Mouse (Mus musculus): ENCODE measurements around the gene Tmcc1.
A peak's percentile ranks its signal among the peaks of the same experiment; 100 is the strongest.
"Not testable (repeated sequence)": the region's sequence is repeated elsewhere in the genome, so short reads cannot be mapped to it uniquely, and the experiment has no call there.

Gene Tmcc1

GRCm38 (mm10) chr6:116077608-116078007 lies 115.7 kb downstream of the Tmcc1 start:
- no peak for DNase-seq (ENCODE audit: low read depth, low spot score)

GRCm38 (mm10) chr6:116074892-116075291 lies 118.4 kb downstream of the Tmcc1 start:
- no peak for DNase-seq (ENCODE audit: low read depth, low spot score)

DNA sequence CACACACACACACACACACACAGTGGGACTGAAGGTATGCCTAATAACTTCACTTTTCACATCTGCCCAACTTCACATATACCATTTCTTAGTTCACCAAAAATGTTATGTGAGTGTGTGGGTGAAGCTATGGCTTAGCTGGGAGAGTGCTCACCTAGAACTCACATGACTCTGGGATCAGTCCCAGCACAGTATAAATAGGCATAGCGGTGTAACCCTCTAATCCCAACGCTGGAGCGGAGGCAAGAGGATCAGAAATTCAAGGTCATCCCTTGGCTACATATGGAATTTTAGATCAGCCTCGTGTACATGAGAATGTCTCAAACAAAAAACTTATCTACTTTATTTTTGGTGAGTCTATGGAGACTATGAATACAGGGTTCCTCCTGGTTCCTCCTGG lies 119.7 kb downstream of the Tmcc1 start:
- no peak for DNase-seq (ENCODE audit: low read depth, low spot score)

DNA sequence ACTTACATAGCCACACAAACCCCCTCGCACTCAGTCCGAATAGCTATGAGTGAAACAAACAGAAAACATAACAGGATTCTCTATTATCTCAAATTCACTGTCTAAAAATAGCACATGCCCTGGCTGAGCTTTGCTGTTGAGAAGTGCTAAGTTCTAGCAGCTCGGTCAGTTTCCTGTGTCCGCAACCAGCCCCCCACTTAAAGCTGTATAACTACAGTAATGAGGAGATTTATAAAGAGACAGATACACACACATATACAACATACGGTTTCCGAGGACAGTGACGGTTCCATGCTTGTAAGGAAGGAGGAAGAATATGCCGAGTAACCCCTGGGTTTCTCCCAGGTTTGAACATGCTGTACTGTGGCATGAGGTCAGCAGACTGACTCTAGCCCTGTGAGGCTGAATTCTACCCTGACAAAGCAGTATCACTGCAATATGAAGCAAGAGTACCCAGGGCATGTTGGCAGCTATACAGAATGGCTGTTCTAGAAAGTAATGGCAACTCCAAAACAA lies 120.5 kb downstream of the Tmcc1 start:
- DNase-seq (ENCODE audit: low read depth, low spot score) = no peak

- no peak for DNase-seq (ENCODE audit: low read depth, low spot score)
Measured at GRCm38 (mm10) chr6:116072221-116072745, 121.0 kb downstream of the Tmcc1 start.

DNA sequence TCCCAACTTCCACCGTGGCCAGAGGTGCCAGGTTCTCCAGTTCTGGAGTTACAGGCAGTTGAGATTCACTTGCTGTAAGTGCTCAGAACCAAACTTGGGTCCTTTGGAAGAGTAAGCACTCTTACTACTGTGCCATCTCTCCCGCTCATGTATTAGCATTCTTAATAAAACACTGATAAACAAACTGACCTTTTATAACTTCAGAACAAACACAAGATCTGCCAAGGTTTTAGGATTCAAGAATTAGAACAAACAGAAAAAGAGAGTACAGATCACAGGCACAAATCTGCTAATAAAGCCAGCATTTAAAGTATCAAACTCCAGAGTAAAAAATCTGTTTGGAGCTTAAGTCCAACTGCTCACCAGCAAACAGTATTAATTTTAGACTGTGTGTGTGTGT lies 121.5 kb downstream of the Tmcc1 start:
- no peak for DNase-seq (ENCODE audit: low read depth, low spot score)

DNA sequence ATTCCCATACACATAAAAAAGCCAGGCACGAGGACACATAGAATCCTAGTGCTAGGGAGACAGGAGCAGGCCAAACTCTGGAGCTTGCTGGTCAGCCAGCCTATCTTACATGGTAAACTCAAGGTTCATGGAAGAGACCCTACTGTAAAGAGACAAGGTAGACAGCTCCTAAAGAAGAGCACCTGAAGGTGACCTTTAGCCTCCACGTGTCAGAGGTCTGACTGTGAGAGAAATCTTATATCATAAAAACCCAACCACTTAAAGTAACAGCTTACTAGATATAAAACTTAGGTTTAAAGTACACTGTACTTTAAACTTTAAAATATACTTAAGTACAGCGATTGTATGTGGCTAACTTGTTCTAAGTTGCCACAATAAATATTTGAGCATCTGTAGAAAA lies 122.7 kb downstream of the Tmcc1 start:
- no peak for DNase-seq (ENCODE audit: low read depth, low spot score)

DNA sequence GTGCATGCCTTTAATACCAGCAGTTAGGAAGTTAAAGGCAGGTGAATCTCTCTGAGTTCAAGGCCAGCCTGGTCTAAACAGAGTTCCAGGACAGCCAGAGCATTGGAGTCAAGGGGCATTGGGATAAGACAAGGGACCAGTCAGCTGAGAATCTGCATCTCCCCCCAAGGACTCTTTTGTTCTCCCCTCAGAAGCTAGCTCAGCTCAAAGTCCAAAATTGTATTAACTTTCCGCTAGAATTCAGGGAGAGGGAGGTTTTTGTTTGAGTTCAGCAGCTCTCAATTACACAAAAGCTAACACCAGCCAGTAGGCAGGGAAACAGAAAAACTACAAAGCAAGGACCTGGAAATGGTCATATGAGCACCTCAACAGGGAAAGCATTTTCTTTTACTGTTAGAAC lies 129.8 kb downstream of the Tmcc1 start:
- DNase-seq (ENCODE audit: low read depth, low spot score) = no peak

DNA sequence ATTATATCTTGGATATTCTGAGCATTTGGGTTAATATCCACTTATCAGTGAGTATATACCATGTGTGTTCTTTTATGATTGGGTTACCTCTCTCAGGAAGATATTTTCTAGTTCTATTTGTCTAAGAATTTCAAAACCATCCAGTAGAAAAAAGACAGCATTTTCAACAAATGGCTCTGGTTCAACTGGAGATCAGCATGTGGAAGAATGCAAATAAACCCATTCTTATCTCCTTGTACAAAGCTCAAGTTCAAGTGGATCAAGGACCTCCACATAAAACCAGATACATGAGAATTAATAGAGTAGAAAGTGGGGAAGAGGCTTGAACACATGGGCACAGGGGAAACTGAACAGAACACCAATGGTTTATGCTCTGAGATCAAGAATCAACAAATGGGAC lies 133.7 kb downstream of the Tmcc1 start:
- not testable (repeated sequence) for DNase-seq (ENCODE audit: low read depth, low spot score)

DNA sequence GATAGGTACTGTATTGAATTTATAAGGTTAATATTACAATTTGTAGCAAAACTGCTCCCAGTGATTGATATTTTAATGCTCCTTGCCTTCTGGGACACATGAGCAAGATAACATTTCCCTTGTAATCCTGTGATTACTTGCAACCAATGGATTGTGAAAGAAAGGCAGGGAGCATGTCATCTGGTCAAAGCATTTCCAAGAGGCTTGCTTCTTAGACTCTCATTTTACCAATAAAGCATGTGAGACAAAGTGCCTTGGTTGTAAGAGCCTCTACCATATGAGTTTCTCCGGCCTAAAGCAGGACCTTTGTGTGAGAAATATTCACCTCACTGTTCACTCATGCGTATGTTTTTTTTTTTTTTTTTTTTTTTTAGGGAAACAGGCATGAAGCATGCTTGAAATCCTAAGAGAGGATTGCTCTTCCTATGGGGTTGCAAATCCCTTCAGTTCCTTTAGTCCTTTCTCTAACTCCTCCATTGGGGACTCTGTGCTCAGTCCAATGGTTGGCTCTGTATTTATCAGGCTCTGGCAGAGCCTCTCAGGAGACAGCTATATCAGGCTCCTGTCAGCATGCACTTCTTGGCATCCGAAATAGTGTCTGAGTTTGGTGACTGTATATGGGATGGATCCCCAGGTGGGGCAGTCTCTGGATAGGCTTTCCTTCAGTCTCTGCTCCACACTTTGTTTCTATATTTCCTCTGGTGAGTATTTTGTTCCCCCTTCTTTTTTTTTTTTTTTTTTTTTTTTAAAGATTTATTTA lies 134.6 kb downstream of the Tmcc1 start:
- DNase-seq (ENCODE audit: low read depth, low spot score) = no peak

DNA sequence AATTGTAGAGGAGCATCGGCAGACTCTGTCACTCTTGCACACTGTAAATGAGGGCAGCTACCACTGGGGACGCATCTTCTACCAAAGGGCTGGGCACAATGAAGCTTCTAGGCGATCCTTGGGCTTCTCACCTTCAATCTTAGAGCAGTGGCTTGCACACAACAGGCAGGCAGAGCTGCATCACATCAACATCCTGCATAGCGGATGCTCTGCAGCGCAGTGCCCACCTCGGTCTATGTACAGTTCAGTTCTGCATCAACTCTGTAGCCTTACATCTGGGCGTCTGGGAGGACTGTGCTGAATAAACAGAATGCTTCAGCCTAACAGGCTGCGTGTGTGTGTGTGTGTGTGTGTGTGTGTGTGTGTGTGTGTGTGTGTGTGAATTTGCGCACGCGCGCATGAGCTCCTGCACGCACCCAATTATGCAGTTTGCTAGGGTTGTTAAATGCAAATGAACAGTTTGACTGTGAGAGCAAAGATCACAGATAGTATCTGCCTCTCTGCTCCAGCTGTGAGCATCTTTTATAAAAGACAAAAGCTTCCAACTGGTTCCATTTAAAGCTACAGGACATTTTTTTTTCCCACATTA lies 136.5 kb downstream of the Tmcc1 start:
- peak; percentile 72 for DNase-seq (ENCODE audit: low read depth, low spot score)

DNA sequence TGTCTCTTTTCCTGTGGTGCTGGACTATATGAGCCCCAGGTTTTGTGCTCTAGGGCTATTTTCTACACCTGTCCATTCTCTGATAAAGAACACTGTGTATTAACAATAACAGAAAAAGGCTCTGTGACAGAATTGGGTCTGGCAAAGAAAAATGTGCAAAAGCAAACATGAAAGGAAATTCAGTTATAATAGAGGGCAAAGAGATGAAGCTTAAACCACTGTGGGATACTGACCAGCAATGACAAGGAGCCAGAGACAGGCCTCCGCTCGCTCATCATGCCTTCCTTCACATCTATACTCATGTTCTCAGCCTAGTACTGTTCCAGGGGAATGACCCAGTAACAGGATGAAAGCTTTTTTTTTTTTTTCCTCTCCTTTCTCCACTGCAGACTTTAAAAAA lies 137.5 kb downstream of the Tmcc1 start:
- no peak for DNase-seq (ENCODE audit: low read depth, low spot score)

DNA sequence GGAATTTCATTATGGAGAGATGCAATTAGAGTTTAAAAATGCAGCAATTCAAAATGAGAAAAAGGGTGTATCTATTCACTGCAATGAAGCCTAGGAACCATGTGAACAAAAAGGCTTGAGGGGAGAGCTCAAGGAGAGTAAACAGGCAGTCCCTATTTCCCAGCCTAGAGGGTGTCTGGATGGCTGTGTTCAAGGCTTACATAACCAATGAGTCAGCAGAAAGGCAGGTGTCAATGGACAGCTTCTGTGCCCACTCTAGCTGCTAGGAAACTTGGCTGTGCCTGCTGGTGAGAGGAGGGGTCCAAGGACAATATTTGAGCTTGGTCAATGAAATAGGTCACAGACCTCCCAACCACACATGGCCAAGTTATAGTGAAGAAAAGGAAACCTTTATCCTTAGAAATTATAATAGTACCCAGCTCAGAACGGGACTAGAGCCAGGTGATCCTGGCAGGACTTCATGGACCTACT lies 138.2 kb downstream of the Tmcc1 start:
- DNase-seq (ENCODE audit: low read depth, low spot score) = no peak

- no peak for DNase-seq (ENCODE audit: low read depth, low spot score)
Measured at GRCm38 (mm10) chr6:116047896-116048295, 145.4 kb downstream of the Tmcc1 start.

- DNase-seq (ENCODE audit: low read depth, low spot score) = no peak
Measured at GRCm38 (mm10) chr6:116047366-116047765, 145.9 kb downstream of the Tmcc1 start.

DNA sequence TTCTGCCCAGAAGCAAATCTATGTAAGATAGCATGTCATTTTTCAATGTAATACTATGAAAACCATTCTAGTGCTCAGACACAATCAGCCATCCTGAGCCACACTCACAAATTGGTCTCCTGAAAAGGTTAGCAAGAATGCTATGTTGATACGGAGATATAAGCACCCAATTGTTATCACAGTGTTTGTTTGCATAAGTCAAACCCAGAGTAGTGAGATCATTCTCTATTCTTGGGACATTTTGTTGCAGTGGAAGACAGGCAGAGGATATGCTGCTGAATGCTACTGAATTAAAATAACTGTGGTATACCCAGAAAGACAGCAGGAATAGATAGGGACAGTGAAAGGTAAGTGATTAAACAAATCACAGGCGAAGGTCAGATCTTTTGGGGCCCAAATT lies 149.2 kb downstream of the Tmcc1 start:
- no peak for DNase-seq (ENCODE audit: low read depth, low spot score)

DNA sequence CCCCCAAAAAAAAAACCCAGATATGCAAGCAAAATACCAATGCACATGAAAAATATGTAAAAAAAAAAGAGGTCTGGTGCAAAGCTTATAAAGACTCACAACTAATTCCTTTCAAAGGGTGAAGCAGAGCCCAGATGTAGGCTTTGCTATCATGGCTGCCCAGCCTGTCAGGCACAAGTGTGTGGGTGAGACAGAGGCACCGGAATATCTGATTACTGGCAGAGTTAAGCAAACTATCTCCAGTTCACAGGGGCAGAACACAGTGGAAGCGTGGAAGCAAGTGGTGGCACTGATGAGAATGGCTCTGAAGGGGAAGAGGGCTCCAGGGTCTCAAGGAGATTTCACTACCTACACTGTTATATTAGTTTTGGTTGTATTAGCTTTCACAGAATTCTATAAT lies 155.1 kb downstream of the Tmcc1 start:
- DNase-seq (ENCODE audit: low read depth, low spot score) = no peak

DNA sequence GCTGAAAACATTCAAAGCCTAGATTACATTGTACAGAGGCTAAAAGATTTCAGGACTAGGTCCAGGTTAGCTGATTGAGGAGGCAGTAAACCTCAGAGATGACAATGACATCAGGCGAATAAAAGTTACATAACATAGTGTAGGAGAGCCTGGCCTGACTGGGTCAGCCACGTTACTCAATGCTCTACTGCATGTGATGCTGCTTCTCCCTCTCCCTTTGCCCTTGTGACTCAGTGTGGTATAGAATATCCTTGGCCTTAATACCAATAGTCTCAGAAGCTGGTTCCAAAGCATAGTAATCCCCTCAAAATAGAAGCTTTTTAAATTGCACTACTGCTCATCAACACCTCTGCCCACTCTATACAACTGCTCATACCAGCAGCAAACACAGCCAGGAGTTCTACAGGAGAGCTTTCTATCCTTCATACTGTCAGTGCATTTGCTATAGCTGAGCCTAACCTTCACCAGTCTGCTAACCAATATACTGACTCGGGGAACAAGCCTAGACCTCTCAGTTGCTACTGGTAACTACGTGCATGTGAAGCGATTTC lies 155.9 kb downstream of the Tmcc1 start:
- no peak for DNase-seq (ENCODE audit: low read depth, low spot score)

- no peak for DNase-seq (ENCODE audit: low read depth, low spot score)
Measured at GRCm38 (mm10) chr6:116036555-116036954, 156.7 kb downstream of the Tmcc1 start.

DNA sequence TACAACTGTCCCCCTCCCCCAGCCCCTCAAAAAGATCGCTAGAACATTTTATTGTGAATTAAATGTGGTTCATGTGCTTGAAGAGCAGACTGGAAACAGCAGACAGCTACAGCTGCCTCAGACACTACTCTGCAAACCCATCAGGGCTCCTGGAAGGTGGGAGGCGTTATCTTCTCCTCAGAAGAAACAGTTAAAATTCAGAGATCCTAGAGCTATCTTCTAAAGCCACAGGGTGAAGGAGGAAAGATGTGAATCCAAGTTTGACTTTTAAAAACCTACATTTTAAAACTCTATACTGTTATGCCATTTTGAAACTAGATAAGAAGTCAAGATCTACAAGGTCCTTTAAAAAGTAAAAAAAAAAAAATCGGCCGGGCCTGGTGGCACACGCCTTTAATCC lies 162.2 kb downstream of the Tmcc1 start:
- no peak for DNase-seq (ENCODE audit: low read depth, low spot score)

DNA sequence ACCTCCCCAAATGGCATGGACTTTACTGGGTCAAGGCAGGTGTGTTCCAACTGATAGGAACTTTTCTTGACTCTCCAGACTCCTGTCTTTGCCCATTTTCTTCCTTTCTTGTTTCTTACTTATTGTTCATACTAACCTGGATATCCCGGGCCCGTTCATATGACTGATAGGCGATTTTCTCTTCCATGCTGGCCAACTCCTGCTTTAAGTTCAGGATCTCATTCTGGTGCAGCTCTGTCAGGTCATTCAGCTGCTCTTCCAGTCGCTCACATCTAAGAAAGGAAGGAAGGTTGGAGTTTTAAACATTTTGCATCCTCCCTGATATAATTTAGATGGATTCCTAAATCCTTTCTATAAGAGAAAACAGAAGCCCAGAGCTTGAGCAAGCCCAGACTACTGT lies 168.6 kb downstream of the Tmcc1 start:
- DNase-seq (ENCODE audit: low read depth, low spot score) = no peak

GRCm38 (mm10) chr6:116021961-116022485 lies 171.3 kb downstream of the Tmcc1 start:
- no peak for DNase-seq (ENCODE audit: low read depth, low spot score)
